Mouse (Mus musculus) limb, embryonic 11.5 days (tissue): Measurements from ENCODE around the gene Gm11733. TPM values are rescaled to one million over a fixed set of nuclear protein-coding genes. Genes with fewer than 3 reads are reported as not detected.
"Not testable (repeated sequence)": the region's sequence is repeated elsewhere in the genome, so short reads cannot be mapped to it uniquely, and the experiment has no call there.

Experiments
- ATAC-seq: fragments of 200-750 bp; cut with Nextera tagmentation; 2 replicates; pipeline ENCODE4 v1.8.0; 2017; ENCODE audit warnings: low read depth; ENCODE audit not compliant: insufficient number of reproducible peaks, low FRiP score, low TSS enrichment
- DNase-seq: peaks from one replicate; pipeline ENCODE4 v3.0.0-alpha.2; 2015; ENCODE audit warnings: low spot score
- H3K27ac ChIP-seq: fragments of 300-500 bp; sonication (generic); replicated peaks from 2 replicates; pipeline ENCODE4 v1.5.1; 2014; ENCODE audit warnings: low read depth, mild to moderate bottlenecking, low read length
- H3K27me3 ChIP-seq: fragments of 300-500 bp; sonication (generic); 2 replicates; pipeline ENCODE4 v1.6.1; 2014; ENCODE audit warnings: mild to moderate bottlenecking, low read length, mixed read lengths; ENCODE audit not compliant: control insufficient read depth, insufficient read depth
- H3K36me3 ChIP-seq: fragments of 300-500 bp; sonication (generic); 2 replicates; pipeline ENCODE4 v1.6.1; 2014; ENCODE audit warnings: mild to moderate bottlenecking, low read length, moderate library complexity, mixed read lengths; ENCODE audit not compliant: control insufficient read depth, insufficient read depth
- H3K4me1 ChIP-seq: fragments of 300-500 bp; sonication (generic); 2 replicates; pipeline ENCODE4 v1.6.1; 2014; ENCODE audit warnings: low read length, mixed read lengths; ENCODE audit not compliant: control insufficient read depth, insufficient read depth
- H3K4me2 ChIP-seq: fragments of 300-500 bp; sonication (generic); 2 replicates; pipeline ENCODE4 v1.6.1; 2014; ENCODE audit warnings: low read depth, mild to moderate bottlenecking, moderate library complexity; ENCODE audit not compliant: severe bottlenecking
- H3K4me3 ChIP-seq: fragments of 300-500 bp; sonication (generic); 2 replicates; pipeline ENCODE4 v1.5.1; 2014; ENCODE audit warnings: low read depth, low read length
- H3K9ac ChIP-seq: fragments of 300-500 bp; sonication (generic); 2 replicates; pipeline ENCODE4 v1.6.1; 2014; ENCODE audit warnings: mild to moderate bottlenecking, low read length
- H3K9me3 ChIP-seq: fragments of 300-500 bp; sonication (generic); 2 replicates; pipeline ENCODE4 v1.6.1; 2016; ENCODE audit warnings: low read length; ENCODE audit not compliant: control insufficient read depth
- WGBS: fragments of 180-500 bp; shearing (Covaris S2); extraction: QIAGEN DNeasy Blood & Tissue Kit; methylation state at CpG from one replicate; pipeline ENCODE4 v1.1.7; 2014; 5-methylcytosine and 5-hydroxymethylcytosine counted together
- polyA plus RNA-seq: library from polyadenylated mRNA; unstranded; fragments of >200 nt; fragmentation: Nextera tagmentation; extraction: Ambion mirVana; gene quantifications from 2 replicates; pipeline ENCODE4 v1.2.1, GENCODE M21; 2014

Gene Gm11733
- polyA plus RNA-seq, 1 experiment from 2014 or later: not detected

- no peak for ATAC-seq
- whole genome bisulfite sequencing: 4% methylated on average over 8 of the region's 8 CpGs
- H3K9ac ChIP-seq: no peak overlapping the region
- no peak overlapping the region for H3K4me2 ChIP-seq
- no peaks in the 10 kb centered on the region for H3K36me3 ChIP-seq
- H3K4me3 ChIP-seq: no peak overlapping the region
- H3K27ac ChIP-seq: no peak overlapping the region
- peaks cover 3% of the 10 kb centered on the region; the same call in 1 of the 2 replicates for H3K9me3 ChIP-seq
- peaks cover 21% of the 10 kb centered on the region for H3K27me3 ChIP-seq
- H3K4me1 ChIP-seq: peaks cover 23% of the 10 kb centered on the region
- DNase-seq: no peak
Observed at GRCm38 (mm10) chr11:117459148-117459547, 25.0 kb upstream of the Gm11733 start.

GRCm38 (mm10) chr11:117462202-117462864 lies 21.8 kb upstream of the Gm11733 start:
- DNase-seq: no peak
- peak overlapping the region; percentile 17; the same call in 1 of the 2 replicates for H3K9ac ChIP-seq
- no peaks in the 10 kb centered on the region for H3K36me3 ChIP-seq
- no peaks in the 10 kb centered on the region for H3K9me3 ChIP-seq
- H3K27me3 ChIP-seq: peaks cover 21% of the 10 kb centered on the region
- no peak overlapping the region for H3K4me2 ChIP-seq
- H3K4me3 ChIP-seq: no peak overlapping the region
- peaks cover 16% of the 10 kb centered on the region; the same call in 1 of the 2 replicates for H3K4me1 ChIP-seq
- no peak overlapping the region for H3K27ac ChIP-seq
- 12% methylated on average over 16 of the region's 16 CpGs for WGBS
- ATAC-seq: no peak

- Histone ChIP-seq H3K27me3 (peaks cover 21% of the 10 kb centered on the region), H3K4me1 (peaks cover 16% of the 10 kb centered on the region; the same call in 1 of the 2 replicates)
- not testable (repeated sequence) for ATAC-seq, H3K36me3 ChIP-seq, H3K4me2 ChIP-seq, H3K27ac ChIP-seq, DNase-seq, H3K9ac ChIP-seq, H3K4me3 ChIP-seq, H3K9me3 ChIP-seq
- 83% methylated on average over 4 of the region's 4 CpGs for WGBS
Observed at GRCm38 (mm10) chr11:117463416-117463815, 20.8 kb upstream of the Gm11733 start.

GRCm38 (mm10) chr11:117466292-117466691 lies 17.9 kb upstream of the Gm11733 start:
- ATAC-seq (no peak), DNase-seq (no peak)
- Histone ChIP-seq H3K9ac (no peak overlapping the region), H3K27me3 (peaks cover 3% of the 10 kb centered on the region; the same call in 1 of the 2 replicates), H3K4me3 (no peak overlapping the region), H3K27ac (no peak overlapping the region), H3K4me1 (peaks cover 14% of the 10 kb centered on the region; the same call in 1 of the 2 replicates), H3K36me3 (no peaks in the 10 kb centered on the region), H3K9me3 (no peaks in the 10 kb centered on the region), H3K4me2 (no peak overlapping the region)
- WGBS: 11% methylated on average over 5 of the region's 5 CpGs

GRCm38 (mm10) chr11:117466911-117467310 lies 17.3 kb upstream of the Gm11733 start:
- ATAC-seq (no peak), DNase-seq (no peak)
- H3K4me2 ChIP-seq: no peak overlapping the region
- WGBS: 84% methylated on average over 7 of the region's 7 CpGs
- peaks cover 11% of the 10 kb centered on the region; the same call in 1 of the 2 replicates for H3K4me1 ChIP-seq
- no peak overlapping the region for H3K27ac ChIP-seq
- H3K27me3 ChIP-seq: peaks cover under 1% of the 10 kb centered on the region; the same call in 1 of the 2 replicates
- H3K9me3 ChIP-seq: no peaks in the 10 kb centered on the region
- H3K36me3 ChIP-seq: no peaks in the 10 kb centered on the region
- H3K9ac ChIP-seq: no peak overlapping the region
- no peak overlapping the region for H3K4me3 ChIP-seq

GRCm38 (mm10) chr11:117468585-117469363 lies 15.4 kb upstream of the Gm11733 start:
- Histone ChIP-seq H3K9me3 (no peaks in the 10 kb centered on the region), H3K27ac (no peak overlapping the region), H3K36me3 (no peaks in the 10 kb centered on the region), H3K4me1 (peaks cover 5% of the 10 kb centered on the region; the same call in 1 of the 2 replicates), H3K9ac (no peak overlapping the region), H3K4me3 (no peak overlapping the region), H3K4me2 (no peak overlapping the region), H3K27me3 (no peaks in the 10 kb centered on the region)
- ATAC-seq: no peak
- no peak for DNase-seq
- 46% methylated on average over 6 of the region's 6 CpGs for WGBS

- WGBS: 65% methylated on average over 5 of the region's 5 CpGs
- no peak for DNase-seq
- Histone ChIP-seq H3K9me3 (no peaks in the 10 kb centered on the region), H3K9ac (no peak overlapping the region), H3K36me3 (no peaks in the 10 kb centered on the region), H3K27me3 (no peaks in the 10 kb centered on the region), H3K4me3 (no peak overlapping the region), H3K4me2 (no peak overlapping the region), H3K4me1 (peaks cover 5% of the 10 kb centered on the region; the same call in 1 of the 2 replicates), H3K27ac (no peak overlapping the region)
- ATAC-seq: 0 out of 2 replicates have a peak, but pooled peaks have one; percentile 26
Observed at GRCm38 (mm10) chr11:117469724-117470123, 14.4 kb upstream of the Gm11733 start.

GRCm38 (mm10) chr11:117470586-117471195 lies 13.5 kb upstream of the Gm11733 start:
- DNase-seq (no peak), ATAC-seq (no peak)
- Histone ChIP-seq H3K4me1 (peaks cover 7% of the 10 kb centered on the region), H3K9ac (no peak overlapping the region), H3K4me2 (no peak overlapping the region), H3K4me3 (no peak overlapping the region), H3K27ac (no peak overlapping the region), H3K36me3 (no peaks in the 10 kb centered on the region), H3K27me3 (no peaks in the 10 kb centered on the region), H3K9me3 (no peaks in the 10 kb centered on the region)
- WGBS: 83% methylated on average over 12 of the region's 12 CpGs
